Mouse (Mus musculus) Patski (cell line): ENCODE measurements at regions not wholly inside any gene's neighbourhood (a gene's known extent, or its start where the extent isn't known, plus 50 kb on each side); places are given as distances from the start of the nearest gene placed in this dataset.

ENCODE experiments used
- ATAC-seq: fragments of 100-300 bp; one replicate; pipeline ENCODE4 v1.8.0; 2021
- CTCF ChIA-PET: fragments of 350-600 bp; sonication (Branson Sonifier 250); formaldehyde crosslinking; loops from one replicate; lab custom pipeline; 2022; ENCODE audit warnings: inconsistent platforms; lab: Charles Lee
- POLR2A ChIA-PET: fragments of 350-600 bp; sonication (Branson Sonifier 250); formaldehyde crosslinking; loops from one replicate; lab custom pipeline; 2022; ENCODE audit warnings: antibody characterized with exemption, inconsistent platforms; lab: Charles Lee
- DNase-seq: peaks from one replicate; pipeline ENCODE4 v3.0.0-alpha.2; 2011; ENCODE audit warnings: low read depth, low spot score
- H3K27me3 ChIP-seq: fragments of 371-371 bp; one replicate; pipeline ENCODE4 v1.5.1; 2021
- CTCF ChIP-seq: fragments of 100-300 bp; IDR thresholded peaks from one replicate; pipeline ENCODE4 v1.5.1; 2021
- in situ Hi-C: fragments of 300-500 bp; cut with MboI; formaldehyde crosslinking; loops from 3 replicates; pipeline ENCODE4 v1.11.1; 2018; ENCODE audit warnings: low pct_unique_long_range_greater_than_20kb, mixed read lengths

GRCm38 (mm10) chr12:21481644-21482043 is 64.2 kb upstream of the Ywhaq start:
- H3K27me3 ChIP-seq = no peaks in the 10 kb centered on the region
- DNase-seq (no peak), ATAC-seq (no peak)
- POLR2A ChIA-PET = no interaction called here
- TF ChIP-seq CTCF = no peak
- CTCF ChIA-PET = interaction anchor here (0.6 to 2.2 kb wide), 4 partner anchors 8 to 57 kb away, joined by 3 to 6 read pairs (median 3); no protein-coding TSS in a partner anchor
- in situ Hi-C loops = no loop called here

GRCm38 (mm10) chr12:21480226-21480625 is 62.8 kb upstream of the Ywhaq start:
- POLR2A ChIA-PET = no interaction called here
- ATAC-seq (peak; percentile 57), DNase-seq (peak; percentile 4)
- CTCF ChIA-PET = interaction anchor here (2.2 kb wide), 1 partner anchor 14 kb away, joined by 6 read pairs; no protein-coding TSS in a partner anchor
- in situ Hi-C loops = no loop called here
- H3K27me3 ChIP-seq = no peaks in the 10 kb centered on the region
- TF ChIP-seq CTCF = no peak

GRCm38 (mm10) chr12:21479251-21479650 is 61.8 kb upstream of the Ywhaq start:
- ChIA-PET POLR2A (no interaction called here), CTCF (no interaction called here)
- in situ Hi-C loops = no loop called here
- ATAC-seq = no peak
- no peak for DNase-seq
- TF ChIP-seq CTCF = no peak
- no peaks in the 10 kb centered on the region for H3K27me3 ChIP-seq

GRCm38 (mm10) chr12:21476516-21476915 is 59.1 kb upstream of the Ywhaq start:
- POLR2A ChIA-PET = no interaction called here
- in situ Hi-C loops = no loop called here
- CTCF ChIA-PET = interaction anchor here (1.6 kb wide), 1 partner anchor 191 kb away, joined by 3 read pairs; the partner anchor contains the start of genes Cpsf3 and Itgb1bp1
- no peak for TF ChIP-seq CTCF
- ATAC-seq (no peak), DNase-seq (no peak)
- H3K27me3 ChIP-seq = no peaks in the 10 kb centered on the region

GRCm38 (mm10) chr12:21472951-21473710 is 55.7 kb upstream of the Ywhaq start:
- no peak for TF ChIP-seq CTCF
- H3K27me3 ChIP-seq = no peaks in the 10 kb centered on the region
- ChIA-PET POLR2A (interaction anchor here (0.6 kb wide), 2 partner anchors 49 to 77 kb away, joined by 4 read pairs; no protein-coding TSS in a partner anchor), CTCF (interaction anchor here (1.0 to 1.4 kb wide), 4 partner anchors 9 to 103 kb away, joined by 3 to 4 read pairs (median 3); no protein-coding TSS in a partner anchor)
- ATAC-seq = no peak
- in situ Hi-C loops = no loop called here
- DNase-seq = no peak

- ATAC-seq (peak; percentile 98), DNase-seq (peak; percentile 95)
- in situ Hi-C loops = no loop called here
- H3K27me3 ChIP-seq = no peaks in the 10 kb centered on the region
- ChIA-PET CTCF (interaction anchor here (1.1 to 1.4 kb wide), 4 partner anchors 10 to 59 kb away, joined by 3 to 4 read pairs (median 3); no protein-coding TSS in a partner anchor), POLR2A (interaction anchor here (0.6 kb wide), 2 partner anchors 48 to 76 kb away, joined by 4 read pairs; no protein-coding TSS in a partner anchor)
- TF ChIP-seq CTCF = peak; percentile 83
These were observed 55.0 kb upstream of the Ywhaq start for GRCm38 (mm10) chr12:21472487-21472886.

- DNase-seq (no peak), ATAC-seq (no peak)
- CTCF ChIA-PET = interaction anchor here (1.1 to 1.2 kb wide), 2 partner anchors 29 to 69 kb away, joined by 3 read pairs; no protein-coding TSS in a partner anchor
- no peak for TF ChIP-seq CTCF
- POLR2A ChIA-PET = no interaction called here
- in situ Hi-C loops = no loop called here
- no peaks in the 10 kb centered on the region for H3K27me3 ChIP-seq
These were observed 54.5 kb upstream of the Ywhaq start for GRCm38 (mm10) chr12:21471986-21472385.

GRCm38 (mm10) chr12:21470286-21470685 is 52.8 kb upstream of the Ywhaq start:
- no peaks in the 10 kb centered on the region for H3K27me3 ChIP-seq
- in situ Hi-C loops = no loop called here
- ChIA-PET CTCF (interaction anchor here (1.4 kb wide), 1 partner anchor 11 kb away, joined by 3 read pairs; no protein-coding TSS in a partner anchor), POLR2A (interaction anchor here (0.7 kb wide), 2 partner anchors 29 to 116 kb away, joined by 3 to 5 read pairs; no protein-coding TSS in a partner anchor)
- ATAC-seq (no peak), DNase-seq (no peak)
- TF ChIP-seq CTCF = no peak
